Mouse (Mus musculus) lung, embryonic 14.5 days (tissue): ENCODE results near the gene Thrsp. TPM values are rescaled to one million over a fixed set of nuclear protein-coding genes. Genes with fewer than 3 reads are reported as not detected.

Experiments used
- ATAC-seq: fragments of 200-750 bp; cut with Nextera tagmentation; 2 replicates; pipeline ENCODE4 v1.8.0; 2017; ENCODE audit warnings: mild to moderate bottlenecking, moderate TSS enrichment, moderate library complexity; ENCODE audit not compliant: insufficient read depth
- DNase-seq: peaks from one replicate; pipeline ENCODE4 v3.0.0-alpha.2; 2015
- H3K27ac ChIP-seq: fragments of 300-500 bp; sonication (generic); 2 replicates; pipeline ENCODE4 v1.5.1; 2014; ENCODE audit warnings: low read depth, mild to moderate bottlenecking, moderate library complexity
- H3K27me3 ChIP-seq: fragments of 300-500 bp; sonication (generic); 2 replicates; pipeline ENCODE4 v1.6.1; 2014; ENCODE audit warnings: low read length, control low read depth; ENCODE audit not compliant: insufficient read depth
- H3K36me3 ChIP-seq: fragments of 300-500 bp; sonication (generic); 2 replicates; pipeline ENCODE4 v1.6.1; 2014; ENCODE audit warnings: control low read depth; ENCODE audit not compliant: insufficient read depth
- H3K4me1 ChIP-seq: fragments of 300-500 bp; sonication (generic); 2 replicates; pipeline ENCODE4 v1.6.1; 2014; ENCODE audit warnings: antibody characterized with exemption, control low read depth; ENCODE audit not compliant: insufficient read depth
- H3K4me2 ChIP-seq: fragments of 300-500 bp; sonication (generic); 2 replicates; pipeline ENCODE4 v1.6.1; 2014; ENCODE audit warnings: mild to moderate bottlenecking
- H3K4me3 ChIP-seq: fragments of 300-500 bp; sonication (generic); 2 replicates; pipeline ENCODE4 v1.5.1; 2014; ENCODE audit warnings: low read depth, low read length
- H3K9ac ChIP-seq: fragments of 300-500 bp; sonication (generic); 2 replicates; pipeline ENCODE4 v1.6.1; 2014
- H3K9me3 ChIP-seq: fragments of 300-500 bp; sonication (generic); 2 replicates; pipeline ENCODE4 v1.6.1; 2016; ENCODE audit warnings: low read depth, low read length, control low read depth
- CTCF ChIP-seq: IDR thresholded peaks from 2 replicates; pipeline ENCODE4 v1.5.1; 2016; ENCODE audit warnings: antibody characterized with exemption, low read depth
- WGBS: fragments of 180-500 bp; shearing (Covaris S2); extraction: QIAGEN DNeasy Blood & Tissue Kit; methylation state at CpG from one replicate; pipeline ENCODE4 v1.1.7; 2014; 5-methylcytosine and 5-hydroxymethylcytosine counted together
- polyA plus RNA-seq: library from polyadenylated mRNA; unstranded; fragments of >200 nt; fragmentation: Nextera tagmentation; extraction: Ambion mirVana; gene quantifications from 2 replicates; pipeline ENCODE4 v1.2.1, GENCODE M21; 2014

Thrsp gene
- polyA plus RNA-seq, 1 experiment from 2014 or later: 0.61 TPM

DNA sequence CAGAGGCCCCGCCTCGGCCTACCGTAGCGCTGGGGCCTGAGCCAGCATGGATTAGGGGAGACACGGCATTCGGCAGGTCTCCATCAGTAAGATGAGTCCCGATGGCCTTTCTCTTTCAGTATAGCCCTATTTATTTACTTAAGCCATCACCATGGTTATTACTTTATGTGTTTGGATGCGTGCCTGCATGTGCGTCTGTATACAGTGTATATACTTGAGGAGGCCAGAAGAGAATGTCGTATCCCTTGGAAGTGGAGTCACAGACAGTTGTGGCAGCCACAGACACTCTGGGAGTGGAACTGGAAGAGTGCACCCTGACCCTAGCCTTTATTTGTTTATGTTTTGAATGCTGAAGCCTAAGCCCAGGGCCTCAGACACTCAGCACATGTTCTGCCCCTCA is 10.4 kb downstream of the Thrsp start:
- Histone ChIP-seq H3K4me3 (no peak overlapping the region), H3K36me3 (peaks cover 37% of the 10 kb centered on the region), H3K9me3 (no peaks in the 10 kb centered on the region), H3K27ac (no peak overlapping the region), H3K4me1 (no peaks in the 10 kb centered on the region), H3K27me3 (no peaks in the 10 kb centered on the region), H3K4me2 (no peak overlapping the region), H3K9ac (no peak overlapping the region; the same call in 1 of the 2 replicates)
- DNase-seq (peak; percentile 66), ATAC-seq (peak; percentile 86)
- TF ChIP-seq CTCF: no peak
- WGBS: 56% methylated on average over 10 of the region's 10 CpGs

- peak within 1 kb of the TSS; percentile 82 for H3K4me2 ChIP-seq
- peaks cover 8% of the 10 kb centered on the region for H3K4me1 ChIP-seq
- H3K9me3 ChIP-seq: no peaks in the 10 kb centered on the region
- ATAC-seq: peak; percentile 93
- DNase-seq: peak; percentile 94
- H3K36me3 ChIP-seq: no peaks in the 10 kb centered on the region; the same call in 1 of the 2 replicates
- H3K27ac ChIP-seq: peak within 1 kb of the TSS; percentile 84
- H3K9ac ChIP-seq: peak within 1 kb of the TSS; percentile 97
- H3K27me3 ChIP-seq: no peaks in the 10 kb centered on the region
- under 1% methylated on average over 54 of the region's 54 CpGs for WGBS
- no peak for TF ChIP-seq CTCF
- peak within 1 kb of the TSS; percentile 95 for H3K4me3 ChIP-seq
Measured at GRCm38 (mm10) chr7:97399960-97400715, 17.4 kb downstream of the Thrsp start, which contains the start of gene Ndufc2. Gene Ndufc2, plus strand, starts transcription at chr7:97400003.

- Histone ChIP-seq H3K4me2 (no peak overlapping the region), H3K27ac (no peak overlapping the region), H3K9me3 (no peaks in the 10 kb centered on the region), H3K4me1 (peaks cover 8% of the 10 kb centered on the region), H3K9ac (no peak overlapping the region), H3K27me3 (no peaks in the 10 kb centered on the region), H3K36me3 (peaks cover under 1% of the 10 kb centered on the region; the same call in 1 of the 2 replicates), H3K4me3 (no peak overlapping the region)
- DNase-seq (no peak), ATAC-seq (no peak)
- no peak for TF ChIP-seq CTCF
- 89% methylated on average over 6 of the region's 6 CpGs for WGBS
Measured at GRCm38 (mm10) chr7:97398943-97399342, 18.6 kb downstream of the Thrsp start.

DNA sequence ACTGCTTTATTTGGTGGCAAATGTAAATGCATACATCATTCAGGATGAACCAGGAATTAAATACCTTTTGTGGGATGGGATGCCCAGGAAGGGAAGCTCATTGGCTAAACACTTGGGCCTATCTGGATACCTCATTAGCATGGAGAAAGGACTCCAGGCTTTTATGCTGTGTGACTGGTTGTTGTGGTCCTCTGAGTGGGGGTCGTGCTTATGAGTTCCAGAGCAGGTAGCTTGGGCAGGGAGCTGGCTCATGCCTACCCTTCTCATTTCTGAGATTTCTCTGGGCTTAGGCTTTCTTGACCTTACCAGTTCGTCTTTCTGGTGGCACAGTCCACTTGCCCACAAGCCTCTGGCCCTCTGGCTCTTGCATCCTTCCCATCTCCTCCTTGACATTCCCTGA is 23.2 kb downstream of the Thrsp start:
- ATAC-seq (no peak), DNase-seq (no peak)
- Histone ChIP-seq H3K27me3 (no peaks in the 10 kb centered on the region), H3K9ac (no peak overlapping the region), H3K4me2 (no peak overlapping the region), H3K36me3 (peaks cover 38% of the 10 kb centered on the region), H3K4me1 (no peaks in the 10 kb centered on the region), H3K9me3 (no peaks in the 10 kb centered on the region), H3K4me3 (no peak overlapping the region), H3K27ac (no peak overlapping the region)
- whole genome bisulfite sequencing: 78% methylated on average over 2 of the region's 2 CpGs
- TF ChIP-seq CTCF: no peak

DNA sequence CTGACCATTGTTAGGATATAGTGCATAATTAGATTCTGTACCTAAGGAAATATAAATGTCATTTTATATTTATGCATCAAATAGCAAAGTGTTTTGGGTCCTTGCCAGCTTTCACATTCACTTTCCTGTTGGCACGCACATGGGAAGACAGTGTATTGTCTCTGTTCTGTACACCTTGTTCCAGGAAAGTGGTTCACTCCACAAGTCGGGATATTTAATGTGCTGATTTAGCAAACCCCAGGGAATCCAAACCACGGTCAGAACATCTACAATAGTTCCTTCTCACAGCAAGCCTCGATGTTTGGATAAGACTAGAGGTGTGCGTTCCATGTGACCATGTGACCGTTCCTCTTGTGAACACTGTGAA is 25.5 kb downstream of the Thrsp start:
- WGBS: 62% methylated on average over 6 of the region's 6 CpGs
- DNase-seq: peak; percentile 41
- H3K36me3 ChIP-seq: peaks cover 61% of the 10 kb centered on the region

DNA sequence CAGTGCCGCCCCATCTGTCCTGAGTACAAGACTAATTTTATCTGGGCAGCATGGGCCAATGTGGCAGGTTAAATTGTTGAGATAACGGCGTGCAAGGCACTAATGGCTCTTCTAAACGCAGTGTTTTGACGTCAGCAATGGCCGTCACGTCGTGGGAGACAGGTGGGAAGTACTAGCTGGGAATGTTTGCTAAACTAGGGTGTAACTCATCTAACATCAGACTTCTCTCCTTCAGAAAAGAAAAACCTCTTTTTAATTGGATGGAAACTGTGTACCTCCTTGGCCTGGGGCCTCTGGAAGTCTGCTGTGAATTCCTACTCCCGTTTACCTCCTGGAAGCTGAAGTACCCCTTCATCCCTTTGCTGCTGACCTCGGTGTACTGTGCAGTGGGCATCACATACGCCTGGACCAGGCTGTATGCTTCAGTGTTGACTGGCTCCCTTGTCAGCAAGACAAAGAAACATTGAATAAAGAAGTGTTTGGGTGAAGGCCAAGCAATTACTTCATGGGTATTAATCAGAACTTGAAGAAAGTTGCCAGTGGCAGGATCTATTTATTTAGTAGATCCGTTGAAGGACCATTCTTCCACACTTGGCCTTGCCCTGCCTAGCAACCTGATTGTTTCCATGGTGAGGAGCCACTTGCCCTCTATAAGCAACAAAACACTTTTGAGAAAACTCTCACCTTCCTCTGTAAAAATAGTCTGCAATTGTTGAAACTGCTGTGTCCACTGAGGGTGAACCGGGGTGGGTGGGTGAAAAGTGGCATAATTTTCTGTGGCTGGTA is 26.0 kb downstream of the Thrsp start:
- no peaks in the 10 kb centered on the region for H3K4me1 ChIP-seq
- H3K4me2 ChIP-seq: no peak overlapping the region
- DNase-seq (peak; percentile 59), ATAC-seq (peak; percentile 79)
- H3K27ac ChIP-seq: peak overlapping the region; percentile 21; the same call in 1 of the 2 replicates
- WGBS: 58% methylated on average over 13 of the region's 13 CpGs
- no peak overlapping the region for H3K9ac ChIP-seq
- no peaks in the 10 kb centered on the region for H3K27me3 ChIP-seq
- no peak overlapping the region for H3K4me3 ChIP-seq
- TF ChIP-seq CTCF: no peak
- no peaks in the 10 kb centered on the region for H3K9me3 ChIP-seq
- H3K36me3 ChIP-seq: peaks cover 67% of the 10 kb centered on the region

More for the DNA sequence above, 25.5 kb downstream of the Thrsp start:
- no peaks in the 10 kb centered on the region for H3K4me1 ChIP-seq
- no peaks in the 10 kb centered on the region for H3K9me3 ChIP-seq
- H3K27me3 ChIP-seq: no peaks in the 10 kb centered on the region
- 0 out of 2 replicates have a peak, but pooled peaks have one; percentile 6 for ATAC-seq
- no peak overlapping the region for H3K4me3 ChIP-seq
- H3K9ac ChIP-seq: no peak overlapping the region
- no peak overlapping the region for H3K4me2 ChIP-seq
- H3K27ac ChIP-seq: peak overlapping the region; percentile 43; the same call in 1 of the 2 replicates
- no peak for TF ChIP-seq CTCF

DNA sequence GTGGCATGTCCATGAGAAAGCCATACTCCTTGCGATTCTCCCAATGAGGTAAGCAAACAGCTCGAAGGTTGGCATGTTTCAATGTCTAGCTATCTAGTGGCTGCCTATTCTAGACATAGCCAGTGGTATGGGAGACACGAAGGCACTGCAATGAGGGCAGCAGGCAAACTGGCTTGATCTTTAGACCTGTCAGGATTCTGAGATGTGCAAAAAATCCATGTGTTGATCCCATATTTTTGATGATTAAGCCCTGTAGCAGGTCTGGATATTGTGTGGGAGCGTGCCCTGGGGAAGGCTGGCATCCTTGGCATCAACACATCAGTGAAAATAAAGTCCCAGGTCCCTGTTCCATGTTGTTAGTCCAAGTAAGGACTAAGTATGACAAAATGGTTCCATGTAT is 29.0 kb downstream of the Thrsp start:
- peaks cover 93% of the 10 kb centered on the region for H3K36me3 ChIP-seq
- WGBS: 88% methylated on average over 4 of the region's 4 CpGs

More for the DNA sequence above, 29.0 kb downstream of the Thrsp start:
- no peak overlapping the region for H3K9ac ChIP-seq
- no peaks in the 10 kb centered on the region for H3K27me3 ChIP-seq
- no peak overlapping the region for H3K4me2 ChIP-seq
- DNase-seq (no peak), ATAC-seq (no peak)
- no peak overlapping the region for H3K27ac ChIP-seq
- no peaks in the 10 kb centered on the region for H3K9me3 ChIP-seq
- no peaks in the 10 kb centered on the region for H3K4me1 ChIP-seq
- TF ChIP-seq CTCF: no peak
- H3K4me3 ChIP-seq: no peak overlapping the region
